Mouse (Mus musculus): ENCODE measurements around the gene Lhx2. TPM values are rescaled to one million over a fixed set of nuclear protein-coding genes. Genes with fewer than 3 reads are reported as not detected.
A peak's percentile ranks its signal among the peaks of the same experiment; 100 is the strongest.

Lhx2 gene
- total RNA-seq, 2 experiments from 2014 or later: 104 to 105 TPM

DNA sequence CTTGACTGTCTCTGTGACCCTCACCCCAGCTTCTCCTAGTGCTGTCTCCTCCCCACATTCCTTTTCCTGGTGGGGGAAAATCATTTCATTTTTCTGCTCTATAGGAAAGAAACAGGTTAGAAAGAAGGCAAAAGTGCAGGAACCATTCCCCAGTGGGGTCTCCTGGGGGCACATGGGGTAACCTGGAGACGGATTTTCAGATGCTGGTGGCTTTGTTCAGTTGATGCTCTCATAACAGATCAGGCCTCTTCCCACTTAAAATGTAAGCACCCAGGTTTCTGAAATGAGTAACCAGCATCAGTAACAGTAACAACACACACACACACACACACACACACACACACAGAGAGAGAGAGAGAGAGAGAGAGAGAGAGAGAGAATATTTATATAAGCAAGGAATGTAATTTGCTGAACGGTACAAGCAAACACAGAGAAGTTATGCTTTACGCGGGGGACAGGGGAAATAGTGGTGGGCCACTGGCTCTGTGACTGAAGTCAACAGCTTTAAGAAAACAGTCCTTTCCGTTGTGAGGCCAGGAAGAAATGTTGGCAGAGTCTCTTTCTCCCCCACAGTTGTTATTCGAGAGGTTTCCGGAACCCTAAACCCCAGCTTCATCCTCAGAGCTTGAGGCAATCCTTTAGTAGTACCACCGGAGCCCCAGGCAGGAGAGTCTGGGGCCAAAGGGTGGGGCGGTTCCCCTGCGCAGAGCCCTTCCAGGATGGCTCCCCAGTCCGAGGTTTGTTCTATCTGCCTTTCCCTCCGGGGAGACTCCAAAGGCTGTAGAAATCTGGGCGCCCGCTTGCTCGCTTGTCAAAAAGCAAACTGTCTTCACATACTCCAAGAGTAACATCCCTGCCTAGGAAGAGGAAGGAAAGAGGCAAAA lies 8.0 kb downstream of the Lhx2 start:
- peak in 1 of 2 experiments; percentile 53 for DNase-seq (ENCODE audit: low spot score in 2 of 2)

DNA sequence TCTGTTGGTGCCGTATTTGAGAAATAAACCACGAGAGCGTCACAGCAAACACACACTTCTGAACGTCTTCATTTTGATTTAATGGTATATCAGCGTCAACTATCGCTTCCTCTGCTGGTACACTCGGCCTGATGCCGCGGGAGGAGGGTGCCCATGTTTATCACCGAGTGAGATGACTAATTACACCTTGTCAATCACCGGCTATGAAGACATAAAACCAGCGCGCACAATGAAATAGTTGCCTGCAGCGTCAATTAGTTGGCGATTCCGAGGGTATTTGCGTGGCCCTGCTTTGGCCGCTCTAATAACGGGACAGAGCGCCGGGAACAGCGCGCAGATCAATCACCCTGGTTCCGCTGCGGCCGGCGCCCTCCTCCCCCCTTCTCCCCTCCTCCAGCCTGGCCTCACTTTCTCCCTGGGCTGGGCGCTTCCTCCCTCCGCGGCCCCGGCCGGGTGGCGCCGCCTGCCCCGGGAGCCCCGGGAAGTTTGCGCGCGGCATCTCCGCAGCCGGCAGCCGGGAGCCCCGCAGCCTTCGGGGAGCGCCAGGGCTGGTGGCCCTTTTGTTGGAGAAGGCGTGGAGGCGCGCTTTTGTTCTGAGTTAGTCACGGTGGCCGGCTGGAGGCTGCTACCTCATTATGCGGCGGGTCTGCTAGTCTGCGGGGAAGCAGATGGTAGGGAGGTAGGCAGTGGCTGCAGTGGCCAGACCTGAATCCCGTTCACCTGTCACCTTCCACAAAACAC lies 8.9 kb downstream of the Lhx2 start:
- DNase-seq (ENCODE audit: low spot score in 2 of 2): peak in 1 of 2 experiments; percentile 57

DNA sequence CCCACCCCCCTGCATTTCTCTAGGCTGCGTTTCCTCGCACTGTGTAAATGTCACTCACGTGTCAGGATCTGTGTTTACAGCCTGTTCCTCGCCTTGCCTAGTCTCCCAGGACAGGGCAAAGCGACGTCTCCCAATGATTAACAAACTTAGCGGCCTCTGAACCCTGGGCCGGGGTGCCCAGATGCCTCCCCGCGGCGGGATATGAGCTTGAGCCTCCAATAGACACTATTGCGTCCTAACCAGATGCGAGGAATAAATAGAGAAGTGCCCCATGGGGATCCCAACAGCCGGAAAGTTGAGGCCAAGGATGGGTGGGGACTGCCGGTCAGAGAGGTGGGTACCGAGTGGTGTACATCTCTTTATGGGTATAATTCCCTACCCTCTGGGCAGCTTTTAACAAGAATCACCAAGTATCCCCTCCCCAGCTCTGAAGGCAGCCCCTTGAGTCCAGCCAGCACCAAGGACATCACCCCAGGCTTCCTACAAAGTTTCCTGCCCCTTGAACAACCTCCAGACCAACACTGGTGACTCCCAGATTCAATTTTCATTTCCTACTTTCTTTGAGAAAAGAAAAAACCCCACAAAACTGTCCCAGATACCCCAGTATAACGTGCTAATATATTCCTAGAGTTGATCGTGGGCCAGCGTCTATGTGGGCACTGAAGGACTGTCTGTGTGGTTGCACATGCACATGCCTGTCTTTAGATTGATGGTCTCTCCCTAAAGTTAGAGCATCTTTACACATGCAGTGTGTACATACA lies 9.8 kb downstream of the Lhx2 start:
- DNase-seq (ENCODE audit: low spot score in 2 of 2): no peak

DNA sequence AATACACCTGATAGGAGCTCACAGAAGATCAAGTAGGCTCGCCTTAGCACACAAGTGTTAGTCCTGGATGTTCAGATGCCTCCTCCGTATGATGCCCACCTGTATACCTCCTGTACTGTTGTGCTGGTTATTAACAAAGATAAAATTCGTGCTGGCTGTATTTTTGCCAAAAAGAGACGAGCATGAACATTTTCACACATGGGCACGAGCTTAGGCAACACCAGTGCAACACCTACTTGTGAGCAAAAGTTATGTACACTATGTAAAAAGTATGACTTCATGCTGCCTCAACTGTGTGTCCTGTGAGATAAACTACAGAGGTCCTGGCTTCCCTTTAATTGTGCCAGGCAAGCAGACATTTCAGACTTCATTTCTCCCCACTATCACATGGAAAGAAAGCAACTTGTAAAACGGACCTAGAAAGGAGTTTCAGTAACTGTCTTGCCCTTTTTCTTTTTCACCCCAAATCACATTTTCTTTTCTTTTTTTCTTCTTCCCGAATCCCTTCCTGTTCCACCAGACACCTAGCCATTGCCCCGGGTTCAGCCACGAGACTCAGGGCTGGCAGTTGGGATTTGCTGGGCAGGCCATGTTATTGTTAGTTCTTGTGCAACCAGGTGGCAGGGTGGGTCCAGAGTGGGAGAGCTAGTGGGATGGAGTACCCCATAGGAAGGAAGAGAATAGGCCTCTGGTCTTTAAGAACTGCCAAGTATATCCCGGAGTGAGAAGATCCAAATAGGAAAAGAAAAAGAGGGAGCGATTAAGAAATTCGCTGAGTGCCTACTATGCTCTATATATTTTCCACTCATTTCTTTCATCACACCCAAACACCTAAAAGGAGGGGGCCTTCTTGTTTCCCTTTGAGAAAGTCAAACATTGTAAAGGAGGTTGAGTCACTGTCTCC lies 10.6 kb downstream of the Lhx2 start:
- peak in 1 of 2 experiments; percentile 6 for DNase-seq (ENCODE audit: low spot score in 2 of 2)

DNA sequence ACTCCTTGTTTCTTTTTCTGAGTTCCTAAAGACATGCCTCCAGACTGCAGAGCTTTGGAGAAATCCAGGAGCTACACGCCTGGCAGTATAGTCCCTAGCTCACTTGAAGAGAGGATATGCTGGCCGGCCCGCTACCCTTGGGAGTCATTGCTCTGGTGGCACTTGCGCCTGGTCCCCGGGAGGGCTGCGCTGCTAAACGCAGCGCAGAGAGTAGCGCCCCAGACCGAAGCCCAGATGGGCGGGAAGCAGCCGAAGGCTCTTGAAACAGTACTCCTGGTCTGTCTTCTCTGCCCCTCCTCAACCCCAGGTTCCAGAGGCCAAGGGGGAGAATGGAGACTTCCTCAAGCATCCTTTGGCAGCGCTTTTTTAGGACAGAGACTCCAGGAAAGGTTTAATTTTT lies 11.3 kb downstream of the Lhx2 start:
- DNase-seq (ENCODE audit: low spot score in 2 of 2): peak in 1 of 2 experiments; percentile 47

DNA sequence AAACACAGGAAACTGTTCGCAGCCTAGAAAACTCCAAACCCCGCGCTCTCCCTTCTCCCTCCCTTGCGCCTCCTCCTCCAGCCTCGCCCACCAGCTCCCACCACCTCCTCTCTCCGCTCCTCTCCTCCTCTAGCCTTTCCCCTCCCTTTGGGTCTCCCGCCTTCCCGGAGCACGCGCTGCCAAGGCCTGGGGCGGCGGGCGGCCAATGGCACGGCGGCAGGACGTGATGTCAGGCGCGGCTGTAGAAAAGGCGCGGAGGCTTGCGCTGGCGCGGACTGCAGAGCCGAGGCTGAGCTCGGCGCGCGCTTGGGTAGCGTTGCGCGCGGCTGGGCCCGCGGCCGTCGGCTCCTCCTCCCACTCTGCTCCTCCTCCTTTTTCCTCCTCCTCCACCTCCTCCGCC lies 11.7 kb downstream of the Lhx2 start:
- DNase-seq (ENCODE audit: low spot score in 2 of 2): peak; percentile 90 to 95

GRCm38 (mm10) chr2:38351641-38352320 lies 12.7 kb downstream of the Lhx2 start:
- peak in 1 of 2 experiments; percentile 56 for DNase-seq (ENCODE audit: low spot score in 2 of 2)

- peak in 1 of 2 experiments; percentile 37 for DNase-seq (ENCODE audit: low spot score in 2 of 2)
These were observed 13.4 kb downstream of the Lhx2 start for GRCm38 (mm10) chr2:38352321-38353007.

GRCm38 (mm10) chr2:38353008-38353379 lies 13.9 kb downstream of the Lhx2 start:
- DNase-seq (ENCODE audit: low spot score in 2 of 2): peak in 1 of 2 experiments; percentile 33

DNA sequence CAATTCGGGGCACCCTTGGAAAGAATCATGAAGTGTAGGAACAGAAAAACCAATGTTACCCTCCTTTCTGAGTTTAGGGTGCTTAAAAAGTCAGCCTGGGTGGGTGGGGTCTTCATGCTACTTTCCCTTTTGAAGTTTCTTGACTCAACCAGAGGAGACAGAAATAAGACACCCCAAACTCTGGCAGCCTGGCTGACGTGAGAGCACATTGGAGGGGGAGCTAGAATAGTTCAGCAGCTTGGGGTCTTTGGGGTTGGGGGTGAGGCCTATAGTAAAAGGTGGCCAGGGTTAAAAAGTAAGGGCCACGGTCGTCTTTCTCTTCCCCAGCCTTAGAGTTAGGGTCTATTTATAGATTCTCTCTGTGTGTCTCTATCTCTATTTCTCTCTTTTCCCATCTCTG lies 14.6 kb downstream of the Lhx2 start:
- DNase-seq (ENCODE audit: low spot score in 2 of 2): no peak

DNA sequence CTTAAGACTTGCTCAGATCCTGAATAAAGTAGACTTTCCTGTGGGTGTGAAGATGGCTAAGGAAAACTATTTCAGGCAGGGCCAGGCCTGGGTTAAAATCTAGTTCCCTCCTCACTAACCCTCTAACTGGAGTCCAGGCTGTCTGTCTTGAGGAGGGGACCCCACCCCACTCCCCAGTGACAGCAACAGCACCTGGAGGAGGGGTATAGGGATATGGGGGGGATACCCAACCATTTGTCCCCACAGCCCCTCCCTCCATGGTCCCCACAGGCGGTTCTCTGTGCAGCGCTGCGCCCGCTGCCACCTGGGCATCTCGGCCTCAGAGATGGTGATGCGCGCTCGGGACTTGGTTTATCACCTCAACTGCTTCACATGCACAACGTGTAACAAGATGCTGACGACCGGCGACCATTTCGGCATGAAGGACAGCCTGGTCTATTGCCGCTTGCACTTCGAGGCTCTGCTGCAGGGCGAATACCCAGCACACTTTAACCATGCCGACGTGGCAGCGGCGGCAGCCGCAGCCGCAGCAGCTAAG lies 15.2 kb downstream of the Lhx2 start:
- peak in 1 of 2 experiments; percentile 64 for DNase-seq (ENCODE audit: low spot score in 2 of 2)

DNA sequence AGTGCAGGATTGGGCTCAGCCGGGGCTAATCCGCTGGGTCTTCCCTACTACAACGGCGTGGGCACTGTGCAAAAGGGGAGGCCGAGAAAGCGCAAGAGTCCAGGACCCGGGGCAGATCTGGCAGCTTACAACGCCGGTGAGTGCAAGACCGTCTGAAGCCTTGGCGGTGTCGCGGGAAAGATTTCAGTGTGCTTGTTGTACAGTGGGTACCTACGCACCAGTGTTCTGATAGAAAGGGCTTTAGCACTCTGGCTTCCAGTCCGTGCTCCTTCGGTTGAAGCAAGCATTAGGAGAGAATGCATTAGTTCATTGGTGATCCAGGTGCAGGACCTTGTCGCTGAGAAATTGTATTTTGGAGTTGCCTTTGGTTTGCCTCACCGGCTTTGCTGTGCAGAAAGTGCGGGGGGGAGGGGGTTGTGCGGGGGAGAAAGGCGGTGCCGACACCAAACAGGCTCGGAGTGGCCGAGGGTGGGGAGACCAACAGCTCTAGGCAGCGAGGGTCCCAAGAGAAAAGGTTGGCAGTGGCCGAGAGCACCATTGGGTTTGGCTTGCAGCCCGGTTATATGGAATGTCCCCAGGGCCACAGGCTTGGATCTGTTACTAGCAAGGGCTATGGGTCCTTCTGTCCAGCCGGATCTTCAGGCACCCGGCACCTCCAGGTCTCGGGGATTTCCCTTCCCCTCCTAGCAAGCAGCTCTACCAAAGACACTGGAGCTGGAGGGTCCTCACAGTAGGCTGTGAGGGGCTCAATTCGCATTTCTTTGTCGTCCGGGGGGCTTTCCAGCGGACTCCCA lies 15.8 kb downstream of the Lhx2 start:
- peak; percentile 58 to 66 for DNase-seq (ENCODE audit: low spot score in 2 of 2)

DNA sequence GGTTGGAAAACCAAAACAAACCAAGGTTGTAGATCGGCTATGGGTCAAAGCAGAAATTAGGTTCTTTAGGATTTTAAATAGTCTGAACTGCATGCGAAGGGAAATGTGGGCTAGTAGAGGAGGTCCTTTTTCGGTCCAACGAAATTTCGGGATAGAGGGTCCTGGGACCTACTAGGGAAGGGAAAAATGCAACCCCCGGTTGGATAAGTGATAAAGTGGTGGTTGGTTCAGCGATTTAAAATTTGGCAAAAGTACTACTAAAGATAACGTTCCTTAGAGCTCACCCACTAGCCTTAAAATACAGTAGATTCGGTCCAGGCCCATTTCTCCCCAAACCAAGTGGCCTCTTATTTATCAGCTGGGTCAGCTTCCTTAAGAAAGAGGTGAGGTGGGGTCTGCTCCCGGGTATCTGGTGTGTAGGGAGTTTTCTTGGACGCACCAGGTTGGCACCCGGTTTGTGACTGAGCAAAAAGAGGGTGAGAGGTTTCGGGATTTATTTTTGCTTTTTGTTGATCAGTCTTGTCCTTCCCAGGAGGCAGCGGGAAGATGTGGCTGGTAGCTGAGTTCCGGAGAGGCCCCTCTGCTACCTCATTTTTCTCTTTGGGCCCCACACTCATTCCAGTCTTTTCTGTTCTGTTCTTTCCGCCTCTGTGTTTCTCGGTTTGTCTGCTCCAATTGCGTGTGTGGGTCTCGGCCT lies 16.8 kb downstream of the Lhx2 start:
- no peak for DNase-seq (ENCODE audit: low spot score in 2 of 2)

GRCm38 (mm10) chr2:38356428-38357260 lies 17.6 kb downstream of the Lhx2 start:
- DNase-seq (ENCODE audit: low spot score in 2 of 2): peak in 1 of 2 experiments; percentile 62

- DNase-seq (ENCODE audit: low spot score in 2 of 2): peak in 1 of 2 experiments; percentile 56
These were observed 18.5 kb downstream of the Lhx2 start for GRCm38 (mm10) chr2:38357294-38358246.
